Mouse (Mus musculus) C2C12 (cell line): ENCODE results near the gene Cabp7.

ENCODE experiments used
- CEBPB ChIP-seq: IDR thresholded peaks from one replicate; pipeline ENCODE4 v1.6.1; 2011; ENCODE audit warnings: low read depth, mild to moderate bottlenecking, control low read depth, moderate library complexity
- CTCF ChIP-seq: IDR thresholded peaks from one replicate; pipeline ENCODE4 v1.5.1; 2011; ENCODE audit not compliant: control insufficient read depth, insufficient read depth, insufficient read length
- FOSL1 ChIP-seq: IDR thresholded peaks from one replicate; pipeline ENCODE4 v1.8.0; 2011; ENCODE audit warnings: mild to moderate bottlenecking, low read length; ENCODE audit not compliant: poor library complexity, insufficient read depth, severe bottlenecking
- MYOD1 ChIP-seq: IDR thresholded peaks from one replicate; pipeline ENCODE4 v1.6.1; 2011; ENCODE audit warnings: low read depth; ENCODE audit not compliant: control insufficient read depth, insufficient read length
- MYOG ChIP-seq: IDR thresholded peaks from one replicate; pipeline ENCODE4 v1.6.1; 2011; ENCODE audit not compliant: control insufficient read depth, insufficient read length; ENCODE audit errors: extremely low read depth
- USF1 ChIP-seq: IDR thresholded peaks from one replicate; pipeline ENCODE4 v1.6.1; 2011; ENCODE audit warnings: low read depth, mild to moderate bottlenecking, control low read depth, moderate library complexity

- no peak for TF ChIP-seq MYOG
- no peak for TF ChIP-seq CTCF
- no peak for TF ChIP-seq CEBPB
- no peak for TF ChIP-seq MYOD1
- TF ChIP-seq USF1 = no peak
- TF ChIP-seq FOSL1 = no peak
Observed at GRCm38 (mm10) chr11:4793006-4793405, 46.4 kb upstream of the Cabp7 start.
